Mouse (Mus musculus): ENCODE results near the gene Ttc1.

The Ttc1 gene

GRCm38 (mm10) chr11:43705751-43706150, 42.1 kb downstream of the Ttc1 start:
- in situ Hi-C loops (cut with MboI), result no loop called here

GRCm38 (mm10) chr11:43703552-43703951, 44.3 kb downstream of the Ttc1 start:
- in situ Hi-C loops (cut with MboI), result no loop called here

GRCm38 (mm10) chr11:43700291-43700690, 47.5 kb downstream of the Ttc1 start:
- in situ Hi-C loops (cut with MboI), result no loop called here

- in situ Hi-C loops (cut with MboI), result no loop called here
These were observed 49.2 kb downstream of the Ttc1 start for GRCm38 (mm10) chr11:43698621-43699020.

- in situ Hi-C loops (cut with MboI), result no loop called here
These were observed 51.2 kb downstream of the Ttc1 start for GRCm38 (mm10) chr11:43696623-43697022.

- in situ Hi-C loops (cut with MboI), result no loop called here
These were observed 59.0 kb downstream of the Ttc1 start for GRCm38 (mm10) chr11:43688850-43689249.

GRCm38 (mm10) chr11:43682415-43683217, 65.2 kb downstream of the Ttc1 start:
- in situ Hi-C loops (cut with MboI), result no loop called here

GRCm38 (mm10) chr11:43681472-43682414, 66.1 kb downstream of the Ttc1 start, which contains the start of gene Pwwp2a:
Pwwp2a (plus strand) TSS chr11:43681998.
- in situ Hi-C loops (cut with MboI), result no loop called here

All from mature B cell (primary cell).